Mouse (Mus musculus) urinary bladder, adult 18-20 months (tissue): ENCODE results near the gene Shmt2.

Source experiments
- DNase-seq, 2 experiments: peaks; one replicate each; pipeline ENCODE4 v3.0.0; 2022; ENCODE audit warnings: low spot score in 2 of 2, mixed read lengths in 2 of 2

Gene Shmt2

GRCm38 (mm10) chr10:127534036-127534928 lies 12.0 kb upstream of the Shmt2 start, which contains the start of gene Nxph4:
Gene Nxph4, minus strand, starts transcription at chr10:127534559.
- no peak for DNase-seq

DNA sequence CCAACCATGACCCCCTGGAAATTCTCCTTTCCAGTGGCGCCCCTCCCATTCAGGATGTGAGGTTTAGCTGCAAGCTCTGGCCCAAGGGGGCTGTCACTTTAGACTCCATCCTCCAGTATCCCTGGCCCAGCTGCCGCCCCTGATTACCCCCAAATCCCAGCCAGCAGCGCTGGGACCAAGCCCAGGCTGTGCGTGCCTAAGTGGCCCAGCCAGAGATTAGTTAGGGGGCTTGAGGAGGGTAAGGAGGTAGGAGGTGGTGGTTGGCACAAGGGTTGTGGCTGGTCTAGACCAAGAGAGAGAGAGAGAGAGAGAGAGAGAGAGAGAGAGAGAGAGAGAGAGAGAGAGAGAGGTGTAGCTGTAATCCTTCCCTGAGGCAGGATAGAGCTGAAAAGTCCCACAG lies 9.3 kb upstream of the Shmt2 start:
- no peak for DNase-seq

DNA sequence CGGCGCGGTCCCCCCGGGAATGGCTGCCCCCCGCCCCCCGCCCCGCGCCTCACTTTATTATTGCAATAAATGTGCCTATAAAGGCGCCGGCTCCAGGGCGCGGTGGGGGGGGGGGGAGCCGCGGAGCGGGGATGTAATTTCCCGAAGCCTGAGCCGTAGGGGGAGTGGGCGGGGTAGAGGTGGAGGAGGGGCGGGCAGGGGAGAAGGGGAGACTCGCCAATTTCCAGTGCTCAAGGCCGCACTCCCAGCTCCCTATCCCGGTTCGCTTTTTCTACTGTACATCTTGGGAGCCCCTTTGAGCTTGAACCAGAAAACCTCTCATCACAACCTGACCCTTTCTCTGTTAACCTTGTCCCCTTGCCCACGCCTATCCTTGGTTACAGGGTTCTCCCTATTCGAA lies 8.7 kb upstream of the Shmt2 start:
- DNase-seq = no peak

- DNase-seq = no peak
Measured at GRCm38 (mm10) chr10:127527481-127527880, 5.2 kb upstream of the Shmt2 start.

DNA sequence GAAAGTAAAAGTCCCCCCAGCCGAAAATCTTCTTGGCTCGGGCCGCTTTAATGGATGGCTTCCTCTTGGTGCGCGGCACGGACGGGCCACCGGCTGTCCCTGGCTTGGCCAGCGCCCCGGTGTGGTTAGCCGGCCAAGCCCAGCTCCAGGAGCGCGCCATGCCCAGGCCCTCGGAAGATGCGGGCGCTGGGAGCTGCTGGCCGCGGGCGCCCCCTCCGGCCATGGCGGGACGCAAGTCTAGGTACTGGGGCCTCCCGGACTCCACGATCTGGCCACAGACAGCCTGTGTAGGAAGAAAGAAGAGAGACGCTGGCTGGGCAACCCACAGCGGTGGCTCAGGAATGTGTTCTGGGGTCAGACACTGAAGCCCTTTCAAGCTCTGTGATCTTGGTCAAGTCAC lies 4.4 kb upstream of the Shmt2 start:
- DNase-seq = no peak

DNA sequence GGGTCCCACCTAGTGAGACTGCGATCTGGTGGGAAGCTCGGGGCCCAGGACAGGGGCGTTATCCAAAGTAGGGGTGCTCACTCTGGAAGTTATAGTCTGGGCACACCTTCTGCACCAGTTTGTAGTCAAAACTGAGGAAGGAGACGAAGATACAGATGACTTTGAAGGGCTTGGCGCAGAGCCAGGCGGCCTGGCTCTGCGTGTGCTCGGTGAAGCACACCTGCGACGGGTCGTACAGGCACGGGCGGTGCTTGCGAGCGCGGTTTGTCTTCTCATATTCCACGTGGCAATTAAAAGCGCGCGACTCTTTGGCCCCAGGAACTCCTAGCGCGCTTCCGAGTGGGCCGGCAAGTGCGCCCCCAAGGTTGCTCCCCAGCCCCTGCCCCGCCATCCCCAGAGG lies 3.8 kb upstream of the Shmt2 start:
- no peak for DNase-seq

- no peak for DNase-seq
Measured at GRCm38 (mm10) chr10:127524646-127525255, 2.5 kb upstream of the Shmt2 start.

GRCm38 (mm10) chr10:127521611-127522080 lies 598 bp downstream of the Shmt2 start:
- no peak for DNase-seq

- no peak for DNase-seq
Measured at GRCm38 (mm10) chr10:127520714-127521357, 1.4 kb downstream of the Shmt2 start.

GRCm38 (mm10) chr10:127519903-127520713 lies 2.1 kb downstream of the Shmt2 start:
- DNase-seq = no peak

DNA sequence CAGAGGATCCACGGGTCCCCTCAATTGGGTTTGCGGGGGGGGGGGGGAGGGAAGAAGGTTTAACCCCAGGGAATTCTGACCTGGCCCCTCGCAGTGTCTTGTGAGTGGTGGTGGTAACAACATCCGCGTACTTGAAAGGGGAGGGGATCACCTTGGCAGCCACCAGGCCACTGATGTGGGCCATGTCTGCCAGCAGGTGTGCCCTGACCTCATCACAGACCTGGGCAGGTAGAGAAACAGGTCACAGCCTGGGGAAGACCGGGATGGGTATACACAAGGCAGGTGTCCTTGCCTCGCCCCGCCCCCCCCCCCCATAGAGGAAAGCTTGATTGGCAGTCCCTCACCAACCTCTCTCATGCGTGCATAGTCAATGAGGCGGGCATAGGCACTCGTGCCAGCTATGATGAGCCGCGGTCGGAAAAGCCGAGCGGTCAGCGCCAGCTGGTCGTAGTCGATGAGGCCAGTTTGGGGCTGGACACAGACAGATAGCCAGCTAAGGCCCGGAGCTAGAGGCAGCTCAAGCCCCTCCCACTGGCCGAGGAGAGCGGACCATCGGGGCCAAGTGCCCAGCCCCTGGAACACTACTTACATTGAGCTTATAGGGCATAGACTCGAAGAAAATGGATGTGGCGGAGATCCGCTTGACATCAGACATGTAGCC lies 3.1 kb downstream of the Shmt2 start:
- no peak for DNase-seq

DNA sequence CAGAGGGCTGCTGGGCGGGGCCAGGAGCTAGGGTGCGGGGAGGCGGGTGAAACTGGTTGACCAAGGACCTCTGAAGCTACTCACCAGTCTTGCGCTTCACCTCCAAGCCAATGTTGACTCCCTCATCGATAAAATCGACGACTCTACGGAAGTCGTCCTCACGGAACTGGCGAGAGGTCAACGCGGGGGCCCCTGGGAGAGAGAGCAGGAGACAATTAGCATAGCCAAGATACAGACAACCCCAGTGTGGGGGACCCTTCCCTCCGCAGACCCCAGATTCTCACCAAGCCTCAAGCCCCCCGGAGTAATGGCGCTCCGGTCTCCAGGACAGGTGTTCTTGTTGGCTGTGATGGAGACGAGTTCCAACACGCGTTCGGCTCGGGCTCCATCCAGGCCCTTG lies 4.3 kb downstream of the Shmt2 start:
- no peak for DNase-seq

DNA sequence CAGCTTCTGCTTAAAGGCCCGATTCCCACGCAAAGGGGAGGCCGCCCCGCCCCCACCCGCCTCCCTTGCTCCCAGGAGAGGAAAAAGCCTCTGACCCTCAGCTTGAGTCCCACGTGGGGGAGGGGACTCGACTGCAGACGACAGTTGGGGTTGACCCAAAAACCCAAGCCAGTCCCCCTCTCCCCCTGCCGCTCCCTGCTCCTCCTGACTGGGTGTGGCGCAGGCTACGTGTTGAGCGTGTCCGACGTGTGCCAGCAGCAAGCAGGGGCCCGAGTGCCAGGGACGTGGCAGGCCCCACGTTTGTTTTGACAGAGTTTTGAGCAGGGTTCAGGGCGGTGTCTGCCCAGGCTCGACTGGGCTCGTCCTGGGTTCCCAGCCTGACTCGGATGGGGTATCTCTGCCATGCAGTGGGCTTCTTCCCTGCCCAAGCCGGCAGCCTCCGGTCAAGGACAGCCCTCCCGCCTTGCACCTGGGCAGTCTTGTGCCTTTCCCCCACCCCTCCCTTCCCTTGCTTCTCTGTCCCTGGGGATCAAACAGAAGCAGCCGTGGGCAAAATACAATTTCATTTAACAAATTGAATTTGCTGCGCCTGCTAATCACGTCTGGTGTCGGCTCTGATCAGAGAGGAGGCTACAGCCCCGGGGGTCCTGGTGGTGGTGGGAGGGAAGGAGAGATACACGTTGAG lies 5.5 kb downstream of the Shmt2 start:
- DNase-seq = no peak

DNA sequence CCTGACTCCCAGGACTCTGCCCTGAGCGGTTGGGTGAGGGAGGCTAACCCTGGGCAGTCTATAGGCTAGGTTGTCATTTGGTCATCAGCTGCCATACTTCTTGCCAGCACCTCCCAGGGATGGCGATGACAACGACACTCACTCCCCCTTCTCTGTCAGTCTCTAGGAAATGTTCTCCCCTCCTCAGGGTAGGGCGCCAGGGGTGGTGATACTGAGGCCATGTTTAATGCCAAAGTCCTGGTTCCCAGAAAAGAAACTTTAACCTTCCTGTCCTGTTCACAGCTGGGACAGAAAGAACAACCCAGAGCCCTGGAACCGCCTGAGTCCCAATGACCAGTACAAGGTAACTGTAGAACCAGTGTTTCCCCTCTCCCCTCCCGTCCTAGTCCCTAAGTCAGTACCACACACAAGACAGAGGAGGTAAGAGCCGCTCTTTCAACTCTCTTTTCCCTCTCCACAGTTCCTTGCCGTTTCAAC lies 6.2 kb downstream of the Shmt2 start:
- no peak for DNase-seq

DNA sequence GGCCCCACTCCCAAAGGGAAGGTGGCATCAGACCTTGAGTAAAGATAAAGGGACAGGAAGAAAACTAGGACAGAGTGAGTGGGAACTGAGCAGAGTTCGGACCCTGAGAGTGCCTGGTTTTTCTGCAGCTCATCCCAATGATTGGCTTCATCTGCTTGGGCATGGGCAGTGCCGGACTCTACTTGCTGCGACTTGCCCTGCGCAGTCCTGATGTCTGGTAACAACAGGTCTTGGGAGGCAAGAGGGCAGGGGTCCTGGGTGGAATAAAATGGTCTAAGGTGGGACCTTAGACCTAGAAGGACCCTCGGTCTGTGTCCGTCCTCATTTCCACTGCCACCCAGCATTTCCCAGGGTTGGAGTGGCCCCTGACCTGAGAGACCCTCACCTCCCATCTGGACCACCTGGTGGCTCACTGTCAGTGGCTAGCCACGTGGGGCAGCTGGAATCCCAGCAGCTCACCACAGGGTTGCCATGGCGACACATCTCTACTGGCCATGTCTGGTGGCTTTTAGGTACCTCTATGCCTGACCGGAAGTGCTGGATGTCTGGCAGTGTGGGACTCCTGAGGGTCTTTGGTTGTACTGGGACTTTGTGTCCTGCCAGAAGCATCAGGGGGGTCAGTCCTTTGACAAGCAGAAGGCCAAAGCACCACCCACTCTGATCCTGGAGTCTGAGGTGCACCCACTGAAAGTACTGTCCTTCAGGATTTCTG lies 6.8 kb downstream of the Shmt2 start:
- DNase-seq = no peak

- DNase-seq = no peak
Measured at GRCm38 (mm10) chr10:127514764-127515163, 7.5 kb downstream of the Shmt2 start, which contains the start of gene Ndufa4l2. Gene Ndufa4l2, plus strand, starts transcription at chr10:127514967.

- no peak for DNase-seq
Measured at GRCm38 (mm10) chr10:127514111-127514698, 8.0 kb downstream of the Shmt2 start.

DNA sequence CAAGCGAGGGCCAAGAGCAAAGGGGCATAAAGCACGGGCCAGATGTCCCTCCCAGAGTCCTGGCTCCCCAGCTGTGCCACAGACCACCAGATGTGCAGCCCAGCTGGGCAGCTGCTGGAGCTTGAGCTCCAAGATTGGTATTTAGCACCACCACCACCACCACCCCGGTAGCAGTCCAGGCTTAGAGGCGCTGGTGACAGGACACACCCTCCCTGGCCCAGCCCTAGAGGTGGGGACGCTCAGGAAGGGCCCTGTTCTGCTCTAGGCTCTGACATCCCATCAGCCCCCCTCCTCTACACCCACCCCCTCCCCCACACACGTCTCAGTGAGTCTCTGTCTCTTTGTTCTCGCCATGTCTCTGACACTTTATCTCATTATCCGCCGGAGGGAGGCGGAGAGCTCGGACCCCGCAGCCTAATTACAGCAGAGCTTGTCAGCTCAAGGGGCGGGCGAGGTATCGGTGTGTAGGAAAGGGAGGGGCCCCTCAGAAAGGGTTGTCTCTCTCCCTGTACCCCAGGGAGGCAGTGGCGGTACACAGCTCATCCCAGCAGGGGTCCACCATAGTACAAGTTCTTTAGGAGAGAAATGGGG lies 8.6 kb downstream of the Shmt2 start:
- DNase-seq = no peak

DNA sequence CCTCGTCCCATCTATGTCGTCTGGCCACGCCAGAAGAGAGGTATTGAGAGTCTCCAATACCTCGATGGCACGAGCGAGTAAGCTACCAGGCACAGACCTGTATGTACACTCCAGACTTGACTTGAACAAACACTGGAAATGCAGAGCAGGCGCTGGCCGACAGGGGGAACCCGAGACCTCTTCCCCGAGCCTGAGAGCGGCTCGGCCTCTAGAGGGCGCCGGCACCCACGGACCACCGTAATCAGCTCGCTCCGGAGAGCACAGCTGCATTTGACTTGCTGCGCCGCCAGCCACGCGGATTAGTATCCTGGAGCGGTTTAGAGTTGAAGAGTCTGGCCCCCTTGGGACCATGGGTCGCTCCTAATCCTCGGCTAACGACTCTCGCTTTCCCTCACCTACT lies 9.4 kb downstream of the Shmt2 start:
- DNase-seq = peak; percentile 89 to 94
